Mouse (Mus musculus): ENCODE data around the gene Kctd14. TPM values are rescaled to one million over a fixed set of nuclear protein-coding genes. Genes with fewer than 3 reads are reported as not detected.

The Kctd14 gene
- polyA plus RNA-seq, 1 experiment from 2014 or later = 0.58 TPM

DNA sequence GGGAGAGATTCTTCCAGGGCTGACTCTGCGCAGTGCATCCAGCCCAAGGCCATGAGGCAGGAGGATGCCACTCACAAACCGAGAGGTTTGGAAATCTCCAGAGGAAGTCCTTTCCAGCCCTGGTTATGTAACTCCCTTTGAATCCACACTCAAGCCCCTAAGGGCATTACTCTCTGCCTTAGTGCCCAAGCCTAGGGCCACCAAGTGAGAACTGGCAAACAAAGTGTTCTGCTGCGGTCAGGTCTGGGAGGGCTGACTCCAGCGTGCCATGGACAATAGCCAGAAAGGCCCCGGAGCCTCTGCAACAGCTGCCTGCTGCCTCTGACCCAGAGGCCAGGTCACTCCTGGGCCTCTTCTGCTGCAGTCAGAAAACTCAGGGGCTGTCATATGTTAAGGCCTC is 32.4 kb upstream of the Kctd14 start:
- Histone ChIP-seq H3K9me3 (ENCODE audit: control insufficient read depth, low read length) (no peaks in the 10 kb centered on the region), H3K27me3 (ENCODE audit: control insufficient read depth, insufficient read depth, low read length) (no peaks in the 10 kb centered on the region), H3K4me2 (replicated peaks; ENCODE audit: low read depth, low read length) (no peak overlapping the region), H3K36me3 (ENCODE audit: control insufficient read depth, insufficient read depth, low read length) (no peaks in the 10 kb centered on the region), H3K4me1 (ENCODE audit: control insufficient read depth, insufficient read depth, low read length) (no peaks in the 10 kb centered on the region), H3K9ac (ENCODE audit: low read depth, low read length) (no peak overlapping the region), H3K4me3 (ENCODE audit: low read length) (no peak overlapping the region), H3K27ac (ENCODE audit: low read depth, low read length) (no peak overlapping the region)
- ATAC-seq (ENCODE audit: low FRiP score, low TSS enrichment) = no peak
- WGBS = 72% methylated on average over 5 of the region's 5 CpGs

DNA sequence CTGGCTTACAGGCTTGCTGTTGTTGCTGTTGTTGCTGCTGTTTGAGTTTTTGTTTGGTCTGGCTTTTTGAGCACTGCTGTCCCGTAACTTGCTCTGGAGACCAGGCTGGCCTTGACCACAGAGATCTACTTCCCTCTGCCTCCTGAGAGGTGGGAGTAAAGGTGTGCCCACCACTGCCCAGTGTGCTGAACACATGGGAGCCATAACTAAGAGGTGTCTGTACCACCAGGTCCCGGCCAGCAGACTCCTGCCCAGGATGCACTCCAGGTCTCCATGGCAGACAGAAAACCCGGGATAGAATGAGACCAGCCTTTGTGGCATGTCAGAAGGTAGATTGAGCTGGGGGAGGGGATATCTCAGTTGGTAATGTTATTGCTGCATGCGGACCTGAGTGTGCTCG is 32.0 kb upstream of the Kctd14 start:
- no peak overlapping the region for H3K4me3 ChIP-seq (ENCODE audit: low read length)
- no peaks in the 10 kb centered on the region for H3K4me1 ChIP-seq (ENCODE audit: control insufficient read depth, insufficient read depth, low read length)
- H3K27ac ChIP-seq (ENCODE audit: low read depth, low read length) = no peak overlapping the region
- 88% methylated on average over 5 of the region's 5 CpGs for WGBS
- H3K36me3 ChIP-seq (ENCODE audit: control insufficient read depth, insufficient read depth, low read length) = no peaks in the 10 kb centered on the region
- H3K9me3 ChIP-seq (ENCODE audit: control insufficient read depth, low read length) = no peaks in the 10 kb centered on the region
- no peak overlapping the region for H3K9ac ChIP-seq (ENCODE audit: low read depth, low read length)
- no peaks in the 10 kb centered on the region for H3K27me3 ChIP-seq (ENCODE audit: control insufficient read depth, insufficient read depth, low read length)
- no peak overlapping the region for H3K4me2 ChIP-seq (replicated peaks; ENCODE audit: low read depth, low read length)
- ATAC-seq (ENCODE audit: low FRiP score, low TSS enrichment) = no peak

DNA sequence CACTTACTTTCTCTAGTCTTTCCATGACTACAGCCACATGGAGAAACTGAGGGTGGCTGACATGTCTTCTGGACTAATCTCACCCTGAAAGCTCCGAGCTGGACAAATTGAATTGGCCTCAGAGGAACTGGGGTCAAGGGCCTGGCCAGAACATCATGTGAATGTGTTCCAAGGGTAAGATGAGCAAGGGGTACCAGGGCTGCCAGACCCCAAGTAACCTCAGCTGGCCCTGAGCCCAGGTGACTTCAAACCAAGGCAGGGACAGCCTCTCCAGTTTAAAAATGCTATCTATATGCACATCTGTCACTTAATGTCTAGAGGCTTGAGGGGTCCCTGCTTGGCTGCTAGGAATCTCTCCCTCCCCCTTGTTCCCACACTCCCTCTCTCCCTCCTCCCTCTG is 30.7 kb upstream of the Kctd14 start:
- Histone ChIP-seq H3K36me3 (ENCODE audit: control insufficient read depth, insufficient read depth, low read length) (no peaks in the 10 kb centered on the region), H3K27me3 (ENCODE audit: control insufficient read depth, insufficient read depth, low read length) (no peaks in the 10 kb centered on the region), H3K4me2 (replicated peaks; ENCODE audit: low read depth, low read length) (no peak overlapping the region), H3K9ac (ENCODE audit: low read depth, low read length) (no peak overlapping the region), H3K9me3 (ENCODE audit: control insufficient read depth, low read length) (no peaks in the 10 kb centered on the region), H3K27ac (ENCODE audit: low read depth, low read length) (no peak overlapping the region), H3K4me3 (ENCODE audit: low read length) (no peak overlapping the region), H3K4me1 (ENCODE audit: control insufficient read depth, insufficient read depth, low read length) (no peaks in the 10 kb centered on the region)
- 42% methylated on average over 1 of the region's 1 CpGs for WGBS
- no peak for ATAC-seq (ENCODE audit: low FRiP score, low TSS enrichment)

DNA sequence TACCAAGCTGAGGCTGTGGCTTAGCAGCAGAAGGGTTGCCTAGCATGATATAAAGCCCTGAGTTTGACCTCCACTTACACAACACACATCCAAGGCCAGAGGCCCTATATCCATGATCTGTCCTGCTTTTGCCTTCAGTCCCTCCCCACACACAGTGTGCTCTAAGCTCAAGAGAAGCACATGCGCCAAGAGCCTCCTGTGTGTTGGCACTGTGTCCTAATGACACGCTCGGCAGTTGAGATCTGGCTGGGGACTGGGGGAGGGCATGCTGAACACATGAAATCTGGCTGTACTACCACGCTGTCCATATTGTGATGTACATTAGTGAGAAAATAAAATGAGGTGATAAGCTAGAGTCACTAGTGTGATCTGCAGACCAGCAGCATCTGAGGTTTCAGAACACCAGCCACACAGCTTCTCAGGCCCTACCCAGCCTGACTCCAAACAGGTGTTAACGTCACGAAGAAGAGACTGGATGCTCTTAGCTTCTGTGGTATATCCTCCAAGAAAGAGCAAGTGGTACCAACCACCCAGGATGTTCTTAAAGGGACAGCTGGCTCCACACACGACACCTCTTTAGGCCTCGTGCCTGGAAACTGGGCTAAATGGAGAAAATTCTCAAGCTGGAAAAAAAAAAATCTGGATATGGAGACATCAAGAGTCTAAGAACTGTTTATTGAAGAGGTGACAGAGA is 30.0 kb upstream of the Kctd14 start:
- 78% methylated on average over 8 of the region's 8 CpGs for WGBS
- no peaks in the 10 kb centered on the region for H3K27me3 ChIP-seq (ENCODE audit: control insufficient read depth, insufficient read depth, low read length)
- no peak overlapping the region for H3K9ac ChIP-seq (ENCODE audit: low read depth, low read length)
- no peaks in the 10 kb centered on the region for H3K4me1 ChIP-seq (ENCODE audit: control insufficient read depth, insufficient read depth, low read length)
- no peaks in the 10 kb centered on the region for H3K36me3 ChIP-seq (ENCODE audit: control insufficient read depth, insufficient read depth, low read length)
- H3K4me3 ChIP-seq (ENCODE audit: low read length) = no peak overlapping the region
- ATAC-seq (ENCODE audit: low FRiP score, low TSS enrichment) = no peak
- H3K4me2 ChIP-seq (replicated peaks; ENCODE audit: low read depth, low read length) = no peak overlapping the region
- no peaks in the 10 kb centered on the region for H3K9me3 ChIP-seq (ENCODE audit: control insufficient read depth, low read length)
- no peak overlapping the region for H3K27ac ChIP-seq (ENCODE audit: low read depth, low read length)

DNA sequence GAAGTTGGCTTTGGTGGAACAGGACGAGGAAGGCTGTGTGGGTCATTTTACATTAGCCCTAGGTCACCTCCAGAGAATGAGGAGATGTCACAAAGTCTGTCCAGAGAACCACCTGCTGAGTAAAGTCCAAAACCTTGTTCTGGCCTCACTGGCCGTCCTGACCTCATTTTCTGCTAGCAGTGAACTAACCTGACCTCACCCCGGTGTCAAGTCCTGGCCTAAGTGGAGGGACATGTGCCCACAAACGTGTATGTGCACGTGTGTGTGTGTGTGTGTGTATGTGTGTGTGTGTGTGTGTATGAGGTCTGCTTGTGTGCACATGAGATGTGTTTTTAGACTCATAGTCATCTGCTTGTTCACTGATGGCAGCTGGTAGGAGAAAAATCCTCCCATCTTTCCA is 27.4 kb upstream of the Kctd14 start:
- H3K9me3 ChIP-seq (ENCODE audit: control insufficient read depth, low read length) = no peaks in the 10 kb centered on the region
- ATAC-seq (ENCODE audit: low FRiP score, low TSS enrichment) = no peak
- no peak overlapping the region for H3K27ac ChIP-seq (ENCODE audit: low read depth, low read length)
- no peak overlapping the region for H3K4me2 ChIP-seq (replicated peaks; ENCODE audit: low read depth, low read length)
- H3K9ac ChIP-seq (ENCODE audit: low read depth, low read length) = no peak overlapping the region
- H3K36me3 ChIP-seq (ENCODE audit: control insufficient read depth, insufficient read depth, low read length) = no peaks in the 10 kb centered on the region
- no peaks in the 10 kb centered on the region for H3K4me1 ChIP-seq (ENCODE audit: control insufficient read depth, insufficient read depth, low read length)
- 49% methylated on average over 5 of the region's 5 CpGs for WGBS
- H3K27me3 ChIP-seq (ENCODE audit: control insufficient read depth, insufficient read depth, low read length) = no peaks in the 10 kb centered on the region
- no peak overlapping the region for H3K4me3 ChIP-seq (ENCODE audit: low read length)

DNA sequence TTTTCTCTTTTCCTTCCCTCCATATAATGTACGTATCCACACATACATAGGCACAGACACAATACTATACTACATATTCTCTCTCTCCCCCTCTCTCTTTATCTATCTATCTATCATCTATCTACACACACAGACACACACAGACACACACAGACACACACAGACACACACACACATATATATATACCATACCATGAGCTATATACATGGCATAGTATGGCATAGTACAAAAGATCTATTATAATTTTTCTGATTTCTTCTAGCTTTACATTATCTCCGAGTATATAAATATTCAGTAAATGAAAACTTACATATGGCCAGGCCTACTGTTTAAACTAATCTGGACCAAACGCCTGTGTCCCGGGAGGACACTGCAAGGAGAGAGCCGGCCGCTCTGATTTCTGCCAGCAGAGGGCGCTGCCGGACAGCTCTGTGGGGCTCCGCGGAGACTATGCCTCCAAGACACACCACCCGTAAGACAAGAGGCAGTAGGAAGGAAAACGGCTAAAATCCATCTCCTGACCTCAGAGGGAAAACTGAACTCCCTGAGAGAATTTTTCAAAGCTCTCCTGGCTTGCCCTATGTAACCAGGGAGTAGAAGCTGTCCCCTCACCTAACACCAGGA is 26.4 kb upstream of the Kctd14 start:
- WGBS = 9% methylated on average over 12 of the region's 12 CpGs
- H3K4me3 ChIP-seq (ENCODE audit: low read length) = no peak overlapping the region
- ATAC-seq (ENCODE audit: low FRiP score, low TSS enrichment) = peak; percentile 89

DNA sequence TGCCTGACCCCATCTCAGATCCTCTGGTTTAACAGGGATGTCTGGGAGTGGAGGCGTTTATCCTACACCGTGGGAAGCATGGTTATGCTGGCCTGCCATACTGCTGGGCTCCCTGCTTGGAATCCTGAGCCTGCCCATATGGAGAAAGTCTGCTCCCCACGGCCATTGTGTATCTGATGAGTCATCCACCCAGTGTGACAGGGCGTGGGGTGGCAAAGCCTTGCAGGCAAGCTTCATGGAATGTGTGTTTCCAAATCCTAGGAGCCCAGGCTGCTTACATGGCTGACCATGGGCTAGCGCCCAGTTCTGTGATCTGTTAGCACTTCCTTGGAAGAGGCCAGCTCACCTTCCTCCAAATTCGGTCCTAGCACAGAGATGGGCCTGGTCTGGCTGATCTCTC is 24.6 kb upstream of the Kctd14 start:
- Histone ChIP-seq H3K4me3 (ENCODE audit: low read length) (no peak overlapping the region), H3K9me3 (ENCODE audit: control insufficient read depth, low read length) (no peaks in the 10 kb centered on the region), H3K4me2 (replicated peaks; ENCODE audit: low read depth, low read length) (no peak overlapping the region), H3K9ac (ENCODE audit: low read depth, low read length) (no peak overlapping the region), H3K27me3 (ENCODE audit: control insufficient read depth, insufficient read depth, low read length) (no peaks in the 10 kb centered on the region), H3K36me3 (ENCODE audit: control insufficient read depth, insufficient read depth, low read length) (no peaks in the 10 kb centered on the region), H3K4me1 (ENCODE audit: control insufficient read depth, insufficient read depth, low read length) (peaks cover 6% of the 10 kb centered on the region; the same call in 1 of the 2 replicates), H3K27ac (ENCODE audit: low read depth, low read length) (no peak overlapping the region)
- 75% methylated on average over 6 of the region's 6 CpGs for WGBS
- ATAC-seq (ENCODE audit: low FRiP score, low TSS enrichment) = no peak

More for the DNA sequence above, 26.4 kb upstream of the Kctd14 start:
- H3K36me3 ChIP-seq (ENCODE audit: control insufficient read depth, insufficient read depth, low read length) = no peaks in the 10 kb centered on the region
- peaks cover 3% of the 10 kb centered on the region; the same call in 1 of the 2 replicates for H3K4me1 ChIP-seq (ENCODE audit: control insufficient read depth, insufficient read depth, low read length)
- H3K27me3 ChIP-seq (ENCODE audit: control insufficient read depth, insufficient read depth, low read length) = no peaks in the 10 kb centered on the region
- no peaks in the 10 kb centered on the region for H3K9me3 ChIP-seq (ENCODE audit: control insufficient read depth, low read length)
- no peak overlapping the region for H3K27ac ChIP-seq (ENCODE audit: low read depth, low read length)
- H3K9ac ChIP-seq (ENCODE audit: low read depth, low read length) = no peak overlapping the region
- H3K4me2 ChIP-seq (replicated peaks; ENCODE audit: low read depth, low read length) = no peak overlapping the region

DNA sequence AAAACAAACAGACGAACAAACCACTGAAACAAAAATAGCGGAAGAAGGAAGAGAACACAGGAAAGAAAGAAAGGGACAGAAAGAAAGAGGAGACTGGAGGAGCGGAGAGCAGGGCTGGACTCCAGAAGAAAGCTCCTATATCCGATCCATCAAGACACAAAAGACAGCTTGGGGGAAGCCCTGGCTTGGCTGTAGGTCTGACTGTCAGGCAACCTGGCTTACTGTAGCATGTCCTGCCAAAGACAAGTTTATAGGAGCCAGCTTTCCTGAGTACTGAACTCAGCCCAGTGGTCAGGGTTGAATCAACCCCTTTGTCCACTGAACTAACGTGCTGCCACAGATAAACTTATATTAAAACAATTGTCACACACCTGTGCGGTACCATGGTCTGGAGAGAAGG is 23.8 kb upstream of the Kctd14 start:
- no peaks in the 10 kb centered on the region for H3K36me3 ChIP-seq (ENCODE audit: control insufficient read depth, insufficient read depth, low read length)
- WGBS = 83% methylated on average over 6 of the region's 6 CpGs
- H3K27me3 ChIP-seq (ENCODE audit: control insufficient read depth, insufficient read depth, low read length) = no peaks in the 10 kb centered on the region
- H3K9me3 ChIP-seq (ENCODE audit: control insufficient read depth, low read length) = no peaks in the 10 kb centered on the region
- no peak overlapping the region for H3K4me2 ChIP-seq (replicated peaks; ENCODE audit: low read depth, low read length)
- no peak overlapping the region for H3K27ac ChIP-seq (ENCODE audit: low read depth, low read length)
- H3K4me3 ChIP-seq (ENCODE audit: low read length) = no peak overlapping the region
- peaks cover 6% of the 10 kb centered on the region; the same call in 1 of the 2 replicates for H3K4me1 ChIP-seq (ENCODE audit: control insufficient read depth, insufficient read depth, low read length)
- H3K9ac ChIP-seq (ENCODE audit: low read depth, low read length) = no peak overlapping the region
- ATAC-seq (ENCODE audit: low FRiP score, low TSS enrichment) = no peak

DNA sequence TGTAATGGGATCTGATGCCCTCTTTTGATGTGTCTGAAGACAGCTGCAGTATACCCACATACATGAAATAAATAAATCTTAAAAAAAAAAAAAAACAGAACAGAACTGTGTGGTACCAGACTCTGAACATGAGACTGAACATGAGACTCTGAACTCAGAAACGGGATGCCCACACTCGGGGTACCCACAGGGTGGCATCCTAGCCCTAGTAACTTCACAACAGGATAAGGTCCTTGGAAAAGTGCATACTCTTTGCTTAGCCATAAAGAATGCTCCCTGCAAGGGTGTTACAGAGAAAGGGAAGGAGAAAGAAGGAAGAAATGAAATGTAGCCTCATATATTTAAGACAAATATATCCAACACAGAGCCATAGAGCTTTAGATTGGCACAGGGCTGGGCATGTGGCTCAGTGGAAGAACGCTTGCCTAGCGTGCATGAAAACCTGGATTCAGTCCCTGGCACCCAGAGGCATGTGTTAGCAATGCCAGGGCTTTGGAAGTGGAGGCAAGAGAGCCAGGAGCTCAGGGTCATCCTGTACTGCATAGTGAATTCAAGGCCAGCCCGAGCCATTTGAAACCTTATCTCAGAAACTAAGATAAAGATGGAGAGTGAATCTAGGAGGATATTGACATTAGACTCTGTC is 23.2 kb upstream of the Kctd14 start:
- H3K4me3 ChIP-seq (ENCODE audit: low read length) = no peak overlapping the region
- H3K4me1 ChIP-seq (ENCODE audit: control insufficient read depth, insufficient read depth, low read length) = peaks cover 6% of the 10 kb centered on the region; the same call in 1 of the 2 replicates
- H3K9me3 ChIP-seq (ENCODE audit: control insufficient read depth, low read length) = no peaks in the 10 kb centered on the region
- no peak overlapping the region for H3K9ac ChIP-seq (ENCODE audit: low read depth, low read length)
- H3K27ac ChIP-seq (ENCODE audit: low read depth, low read length) = no peak overlapping the region
- H3K27me3 ChIP-seq (ENCODE audit: control insufficient read depth, insufficient read depth, low read length) = no peaks in the 10 kb centered on the region
- 81% methylated on average over 5 of the region's 5 CpGs for WGBS
- no peak for ATAC-seq (ENCODE audit: low FRiP score, low TSS enrichment)
- no peaks in the 10 kb centered on the region for H3K36me3 ChIP-seq (ENCODE audit: control insufficient read depth, insufficient read depth, low read length)
- no peak overlapping the region for H3K4me2 ChIP-seq (replicated peaks; ENCODE audit: low read depth, low read length)
